Mouse (Mus musculus) limb, embryonic 10.5 days (tissue): ENCODE measurements around the gene Park7. TPM values are rescaled to one million over a fixed set of nuclear protein-coding genes. Genes with fewer than 3 reads are reported as not detected.
"Not testable (repeated sequence)": the region's sequence is repeated elsewhere in the genome, so short reads cannot be mapped to it uniquely, and the experiment has no call there.

Source experiments
- DNase-seq: peaks from one replicate; pipeline ENCODE4 v3.0.0-alpha.2; 2017; ENCODE audit warnings: low spot score
- H3K27ac ChIP-seq: fragments of 300-500 bp; sonication (generic); 2 replicates; pipeline ENCODE4 v1.5.1; 2016; ENCODE audit warnings: mild to moderate bottlenecking
- H3K27me3 ChIP-seq: fragments of 300-500 bp; sonication (generic); 2 replicates; pipeline ENCODE4 v1.6.1; 2016; ENCODE audit warnings: low read depth, mild to moderate bottlenecking; ENCODE audit not compliant: poor library complexity, severe bottlenecking
- H3K36me3 ChIP-seq: fragments of 300-500 bp; sonication (generic); 2 replicates; pipeline ENCODE4 v1.6.1; 2016; ENCODE audit warnings: mild to moderate bottlenecking, moderate library complexity
- H3K4me1 ChIP-seq: fragments of 300-500 bp; sonication (generic); 2 replicates; pipeline ENCODE4 v1.6.1; 2016
- H3K4me3 ChIP-seq: fragments of 300-500 bp; sonication (generic); 2 replicates; pipeline ENCODE4 v1.5.1; 2016; ENCODE audit warnings: mild to moderate bottlenecking, moderate library complexity
- H3K9me3 ChIP-seq: fragments of 300-500 bp; sonication (generic); replicated peaks from 2 replicates; pipeline ENCODE4 v1.6.1; 2016; ENCODE audit warnings: mild to moderate bottlenecking
- WGBS: fragments of 180-500 bp; shearing (Covaris S2); methylation state at CpG from one replicate; pipeline ENCODE4 v1.1.7; 2016; 5-methylcytosine and 5-hydroxymethylcytosine counted together
- polyA plus RNA-seq: library from polyadenylated mRNA; unstranded; fragments of >200 nt; fragmentation: Nextera tagmentation; extraction: Ambion mirVana; gene quantifications from 2 replicates; pipeline ENCODE4 v1.2.1, GENCODE M21; 2016

Park7 gene
- polyA plus RNA-seq, 1 experiment from 2014 or later: 526 TPM

DNA sequence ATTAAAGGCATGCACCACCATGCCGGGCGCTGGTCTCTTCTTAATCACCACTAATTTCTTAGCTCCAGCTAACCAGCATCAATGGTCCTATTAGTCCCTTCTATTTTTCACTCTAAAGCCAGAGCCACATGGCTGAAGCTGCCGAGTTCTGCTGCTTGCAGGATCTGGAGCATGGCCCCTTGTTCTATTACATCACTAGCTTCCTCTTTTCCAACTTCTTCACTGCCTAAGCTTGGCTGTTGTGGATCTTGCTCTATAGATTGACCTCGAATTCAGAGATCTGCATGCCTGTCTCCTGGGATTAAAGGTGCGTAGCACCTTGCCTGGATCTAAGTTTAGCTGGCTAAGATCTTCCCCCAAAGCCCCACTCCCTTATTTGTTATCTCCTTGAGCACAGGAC lies 31.6 kb downstream of the Park7 start:
- no peak for DNase-seq
- Histone ChIP-seq H3K4me3 (no peak overlapping the region), H3K27me3 (no peaks in the 10 kb centered on the region), H3K36me3 (peaks cover 12% of the 10 kb centered on the region), H3K9me3 (peaks cover 23% of the 10 kb centered on the region), H3K27ac (no peak overlapping the region), H3K4me1 (no peaks in the 10 kb centered on the region)
- 91% methylated on average over 5 of the region's 5 CpGs for WGBS

DNA sequence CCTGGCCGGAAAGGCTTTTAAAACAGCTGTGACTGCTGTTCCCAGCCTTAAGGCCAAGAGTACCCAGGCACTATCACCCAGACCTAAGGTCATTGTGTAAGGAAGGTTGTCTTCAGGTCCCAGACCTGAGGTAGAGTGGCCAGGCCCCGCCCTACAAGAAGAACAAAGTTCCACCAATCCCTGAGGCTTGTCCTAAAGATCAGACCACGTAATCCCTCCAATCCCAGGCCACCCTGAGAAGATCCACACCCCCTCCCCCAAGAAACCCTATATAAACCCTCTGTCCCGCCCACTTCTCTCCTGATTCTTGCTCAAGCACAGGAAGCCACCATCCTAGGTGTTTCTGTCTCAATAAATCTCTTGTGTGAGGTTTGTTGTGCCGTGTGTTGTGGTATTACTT lies 33.9 kb downstream of the Park7 start:
- Histone ChIP-seq H3K36me3 (peaks cover 12% of the 10 kb centered on the region), H3K4me1 (no peaks in the 10 kb centered on the region), H3K9me3 (peaks cover 23% of the 10 kb centered on the region), H3K4me3 (no peak overlapping the region), H3K27ac (no peak overlapping the region), H3K27me3 (no peaks in the 10 kb centered on the region)
- WGBS: 90% methylated on average over 5 of the region's 5 CpGs
- no peak for DNase-seq

DNA sequence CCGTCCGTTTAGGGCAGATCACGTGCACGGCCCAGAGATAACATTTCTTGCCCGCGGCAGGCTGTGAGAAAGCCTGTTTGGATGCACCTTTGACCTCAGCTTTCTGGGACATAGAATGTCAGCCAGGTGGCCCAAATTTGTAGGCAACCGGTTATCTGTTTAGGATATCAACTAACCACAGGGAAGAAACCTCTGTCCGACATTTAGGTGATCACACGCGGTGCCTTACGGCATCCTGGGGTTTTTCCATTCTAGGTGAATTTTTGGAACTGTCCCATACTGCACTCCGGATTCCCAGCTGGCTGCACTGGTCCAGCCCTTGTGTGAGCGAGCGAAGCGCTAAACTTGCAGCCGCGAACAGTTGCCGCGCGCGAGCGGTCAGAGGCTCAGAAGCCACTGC lies 34.6 kb downstream of the Park7 start:
- no peak overlapping the region for H3K27ac ChIP-seq
- peaks cover 12% of the 10 kb centered on the region for H3K36me3 ChIP-seq
- H3K9me3 ChIP-seq: peaks cover 23% of the 10 kb centered on the region
- no peak for DNase-seq
- H3K4me3 ChIP-seq: no peak overlapping the region
- H3K4me1 ChIP-seq: no peaks in the 10 kb centered on the region
- H3K27me3 ChIP-seq: no peaks in the 10 kb centered on the region
- 93% methylated on average over 22 of the region's 22 CpGs for WGBS

DNA sequence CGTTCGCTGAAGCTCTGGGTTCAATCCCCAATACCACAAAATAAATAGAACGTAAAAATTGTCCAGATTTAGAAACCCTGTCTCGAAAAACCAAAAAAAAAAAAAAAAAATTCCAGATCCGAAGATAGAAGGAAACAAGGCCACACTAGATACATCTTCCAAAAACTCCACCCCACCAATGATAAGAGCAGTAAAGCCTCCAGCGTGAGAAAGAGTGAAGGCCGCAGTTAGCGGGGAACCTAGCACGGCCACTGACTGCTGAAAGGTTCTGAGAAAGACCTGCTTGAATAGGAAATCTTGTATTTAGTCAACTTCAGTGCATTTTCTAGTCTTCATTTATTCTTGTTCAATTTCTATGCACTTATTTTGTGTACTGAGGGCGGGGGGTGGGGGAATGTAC lies 38.8 kb downstream of the Park7 start:
- no peak for DNase-seq
- Histone ChIP-seq H3K4me3 (no peak overlapping the region), H3K9me3 (peaks cover 22% of the 10 kb centered on the region), H3K4me1 (peaks cover 22% of the 10 kb centered on the region), H3K27me3 (no peaks in the 10 kb centered on the region), H3K36me3 (peaks cover 12% of the 10 kb centered on the region), H3K27ac (no peak overlapping the region)
- WGBS: 90% methylated on average over 10 of the region's 10 CpGs

DNA sequence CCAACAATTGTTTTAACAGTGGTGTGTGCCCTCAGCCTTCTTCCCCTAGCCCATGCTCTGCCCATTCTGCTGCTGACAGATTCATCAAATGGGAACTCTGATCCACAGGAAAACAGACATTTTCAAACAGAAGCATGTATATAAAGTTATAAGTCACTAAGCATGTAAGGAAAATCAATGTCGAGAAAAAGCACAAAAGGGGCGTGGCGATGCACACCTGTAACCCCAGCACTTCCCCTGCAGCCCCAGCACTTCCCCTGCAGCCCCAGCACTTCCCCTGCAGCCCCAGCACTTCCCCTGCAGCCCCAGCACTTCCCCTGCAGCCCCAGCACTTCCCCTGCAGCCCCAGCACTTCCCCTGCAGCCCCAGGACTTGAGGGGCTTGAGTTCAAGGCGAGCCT lies 39.8 kb downstream of the Park7 start:
- Histone ChIP-seq H3K36me3 (peaks cover 15% of the 10 kb centered on the region), H3K9me3 (peaks cover 12% of the 10 kb centered on the region), H3K4me1 (peaks cover 32% of the 10 kb centered on the region)
- not testable (repeated sequence) for H3K27me3 ChIP-seq, H3K27ac ChIP-seq, DNase-seq, H3K4me3 ChIP-seq
- 75% methylated on average over 4 of the region's 4 CpGs for WGBS

DNA sequence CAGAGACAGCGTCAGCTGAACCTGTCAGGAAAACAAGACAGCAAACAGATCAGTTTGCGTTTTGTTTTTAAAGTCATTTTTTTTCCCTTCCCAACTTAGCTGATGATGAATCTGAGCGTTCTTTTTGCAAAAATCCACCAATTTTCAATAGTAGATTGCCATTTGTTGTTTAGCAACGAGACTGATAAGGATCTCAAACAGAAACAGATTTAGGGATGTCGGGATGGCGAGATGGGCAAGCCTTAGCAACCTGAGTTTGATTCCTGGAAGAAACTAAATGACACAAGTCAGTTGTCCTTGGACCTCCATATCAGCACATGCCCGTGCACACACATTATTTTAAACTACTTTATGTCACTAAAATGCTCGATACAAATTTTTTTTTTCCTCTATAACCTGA lies 41.6 kb downstream of the Park7 start:
- DNase-seq: no peak
- H3K4me3 ChIP-seq: no peak overlapping the region
- H3K36me3 ChIP-seq: peaks cover 21% of the 10 kb centered on the region
- no peaks in the 10 kb centered on the region for H3K27me3 ChIP-seq
- 76% methylated on average over 8 of the region's 8 CpGs for WGBS
- H3K27ac ChIP-seq: peak overlapping the region; percentile 81
- H3K4me1 ChIP-seq: peaks cover 35% of the 10 kb centered on the region
- H3K9me3 ChIP-seq: no peaks in the 10 kb centered on the region

DNA sequence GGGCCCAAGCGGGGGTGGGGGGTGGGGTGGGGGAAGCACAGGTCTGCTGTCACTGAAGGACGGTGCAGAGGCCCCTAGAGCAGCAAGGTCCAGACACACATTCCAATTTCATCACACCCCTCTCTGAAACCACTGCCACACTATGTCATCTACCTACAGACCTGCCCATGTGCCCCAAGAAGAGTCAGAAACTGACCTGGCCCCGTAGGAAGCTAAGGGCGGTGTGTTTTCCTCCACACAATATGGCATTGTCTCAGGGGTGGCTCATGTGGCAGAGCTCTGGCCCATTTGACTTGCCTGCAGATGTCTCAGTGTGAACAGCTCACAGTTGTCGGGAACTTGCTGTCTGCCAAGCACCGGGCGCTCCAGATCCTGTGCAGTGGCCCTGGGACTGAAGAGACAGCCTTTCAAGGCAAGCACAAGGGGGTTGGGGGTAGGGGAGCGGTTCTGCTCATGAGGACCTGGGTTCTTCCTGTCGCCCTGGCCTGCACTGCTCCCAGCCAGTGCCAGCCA lies 42.0 kb downstream of the Park7 start:
- WGBS: 45% methylated on average over 9 of the region's 9 CpGs

DNA sequence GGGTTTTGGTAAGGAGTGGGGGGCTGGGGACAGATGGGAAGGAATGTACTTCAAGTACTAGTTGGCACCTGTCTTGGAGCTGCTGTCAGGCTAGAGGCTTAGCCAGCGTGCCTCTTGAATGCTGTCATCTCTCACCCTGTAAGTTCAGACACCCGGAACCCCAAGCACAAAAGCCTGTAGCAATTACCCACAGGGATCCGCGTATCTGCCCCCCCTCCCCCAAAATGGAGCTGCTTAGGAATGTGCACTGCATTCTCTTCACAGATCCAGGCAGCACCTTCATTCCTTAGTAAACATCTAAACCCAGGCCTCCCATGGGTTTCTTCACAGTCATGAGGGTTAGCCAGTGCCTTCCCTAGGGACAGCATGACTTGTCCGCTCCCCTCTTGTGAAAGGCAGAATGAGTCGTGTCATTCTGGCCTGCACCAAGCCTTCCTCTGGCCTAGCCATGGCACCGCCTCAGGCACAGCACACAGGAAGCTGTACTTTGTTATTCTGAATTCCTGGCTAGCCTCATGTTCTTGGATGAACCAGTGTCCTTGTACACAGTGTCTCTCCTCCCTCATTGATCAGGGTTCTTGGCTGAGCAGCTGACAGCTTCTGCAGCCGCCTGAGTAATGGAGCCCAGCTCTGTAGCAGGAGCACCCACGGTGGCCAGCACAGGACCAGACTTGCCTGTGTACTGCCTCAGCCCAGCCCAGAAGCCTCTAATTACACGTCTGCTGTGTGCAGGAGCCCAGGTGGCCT lies 42.7 kb downstream of the Park7 start:
- no peak for DNase-seq
- Histone ChIP-seq H3K36me3 (peaks cover 32% of the 10 kb centered on the region), H3K27ac (peak overlapping the region; percentile 81), H3K4me3 (no peak overlapping the region), H3K9me3 (no peaks in the 10 kb centered on the region), H3K4me1 (peaks cover 35% of the 10 kb centered on the region), H3K27me3 (no peaks in the 10 kb centered on the region)
- 37% methylated on average over 10 of the region's 10 CpGs for WGBS

More for the DNA sequence above, 42.0 kb downstream of the Park7 start:
- no peaks in the 10 kb centered on the region for H3K9me3 ChIP-seq
- H3K4me3 ChIP-seq: no peak overlapping the region
- peak overlapping the region; percentile 81 for H3K27ac ChIP-seq
- peaks cover 25% of the 10 kb centered on the region for H3K36me3 ChIP-seq
- H3K4me1 ChIP-seq: peaks cover 35% of the 10 kb centered on the region
- DNase-seq: no peak
- H3K27me3 ChIP-seq: no peaks in the 10 kb centered on the region

DNA sequence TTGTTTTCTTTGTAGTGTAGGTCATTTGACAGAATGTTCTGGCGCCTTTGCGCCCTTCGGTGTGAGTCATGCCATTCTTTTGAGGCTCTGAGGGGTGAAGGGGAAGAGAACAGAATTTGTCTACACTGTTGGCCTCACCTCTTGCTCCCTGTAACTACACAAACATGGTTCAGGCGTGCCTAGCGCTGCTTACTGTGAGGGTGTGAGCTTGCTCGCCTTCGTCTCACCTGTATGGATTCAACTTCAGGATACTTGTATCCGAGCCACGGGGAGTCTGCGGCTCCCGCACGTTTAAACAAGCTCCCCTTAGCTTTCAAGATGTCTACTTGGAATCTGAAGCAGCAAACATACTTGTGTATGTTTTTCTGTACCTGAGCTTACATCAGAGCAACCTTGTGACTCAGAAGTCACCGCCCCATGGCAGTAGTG lies 43.3 kb downstream of the Park7 start:
- H3K4me1 ChIP-seq: peaks cover 35% of the 10 kb centered on the region
- H3K36me3 ChIP-seq: peaks cover 38% of the 10 kb centered on the region
- no peak overlapping the region for H3K4me3 ChIP-seq
- WGBS: 82% methylated on average over 13 of the region's 13 CpGs
- H3K27me3 ChIP-seq: no peaks in the 10 kb centered on the region
- peak overlapping the region; percentile 81 for H3K27ac ChIP-seq
- DNase-seq: no peak
- no peaks in the 10 kb centered on the region for H3K9me3 ChIP-seq

DNA sequence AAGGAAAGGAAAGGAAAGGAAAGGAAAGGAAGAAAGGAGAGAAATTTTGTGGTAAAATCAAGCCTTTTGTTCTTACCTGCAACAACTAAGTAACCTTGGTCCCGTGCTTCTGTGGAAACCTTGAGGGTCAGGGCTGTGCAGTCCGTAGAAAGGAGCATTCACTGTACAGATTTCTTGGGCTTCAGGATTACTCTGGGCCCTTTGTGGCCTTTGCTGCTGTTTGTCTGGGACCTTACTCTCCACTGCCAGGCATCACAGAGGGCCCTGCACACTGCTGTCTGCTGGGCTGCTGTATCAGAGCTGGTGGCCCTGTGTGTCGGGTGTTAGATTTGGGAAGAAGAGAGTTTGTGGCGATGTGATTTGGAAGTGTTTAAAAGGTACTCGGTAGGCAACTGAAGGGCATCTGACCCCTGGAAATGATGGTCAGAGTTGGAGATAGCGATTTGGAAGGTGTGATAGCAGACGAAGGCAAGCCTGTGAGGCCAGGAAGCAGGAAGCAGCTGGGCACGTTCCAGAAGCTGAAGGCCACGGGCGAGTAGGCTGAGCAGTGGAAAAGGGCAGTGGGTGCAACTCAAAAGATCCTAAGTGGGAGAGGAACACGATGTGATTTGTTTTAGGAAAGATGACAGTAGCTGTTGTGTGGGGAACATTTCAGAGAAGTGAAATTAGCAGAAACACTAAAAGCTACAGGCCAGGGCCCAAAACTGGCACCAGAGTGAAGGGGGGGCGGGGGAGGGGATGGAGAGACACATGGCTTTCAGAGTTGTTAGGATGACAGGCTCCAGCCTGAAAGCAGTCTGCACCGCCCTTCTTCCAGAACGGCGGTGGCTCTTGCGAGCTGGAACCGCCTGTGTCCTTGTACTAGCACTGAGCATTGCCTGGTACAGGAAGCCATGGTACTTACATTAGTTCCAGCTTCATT lies 44.7 kb downstream of the Park7 start:
- H3K4me3 ChIP-seq: no peak overlapping the region
- WGBS: 66% methylated on average over 17 of the region's 17 CpGs
- no peaks in the 10 kb centered on the region for H3K27me3 ChIP-seq
- no peak for DNase-seq
- no peaks in the 10 kb centered on the region for H3K9me3 ChIP-seq
- H3K4me1 ChIP-seq: peaks cover 36% of the 10 kb centered on the region
- peaks cover 48% of the 10 kb centered on the region for H3K36me3 ChIP-seq
- peak overlapping the region; percentile 14; the same call in 1 of the 2 replicates for H3K27ac ChIP-seq

DNA sequence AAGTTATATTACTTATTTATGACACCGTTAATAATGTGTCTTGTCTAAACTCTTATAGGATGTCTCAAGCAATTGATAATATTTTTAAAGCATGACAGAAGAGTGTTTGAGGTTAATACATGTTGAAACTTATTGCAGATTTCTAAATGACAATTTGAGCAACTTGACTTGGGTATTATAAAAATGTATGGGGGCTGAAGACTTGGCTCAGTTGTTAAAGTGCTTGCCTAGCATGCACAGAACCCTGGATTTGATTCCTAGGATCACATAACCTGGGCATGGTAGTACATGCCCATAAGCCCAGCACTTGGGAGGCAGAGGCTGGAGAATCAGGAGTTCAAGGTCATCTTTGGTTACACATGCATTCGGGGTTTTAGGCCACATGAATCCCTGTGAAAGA lies 45.4 kb downstream of the Park7 start:
- no peak for DNase-seq
- Histone ChIP-seq H3K27me3 (no peaks in the 10 kb centered on the region), H3K4me1 (peaks cover 38% of the 10 kb centered on the region), H3K9me3 (no peaks in the 10 kb centered on the region), H3K36me3 (peaks cover 48% of the 10 kb centered on the region), H3K4me3 (no peak overlapping the region), H3K27ac (peak overlapping the region; percentile 14; the same call in 1 of the 2 replicates)
- WGBS: 92% methylated on average over 2 of the region's 2 CpGs

DNA sequence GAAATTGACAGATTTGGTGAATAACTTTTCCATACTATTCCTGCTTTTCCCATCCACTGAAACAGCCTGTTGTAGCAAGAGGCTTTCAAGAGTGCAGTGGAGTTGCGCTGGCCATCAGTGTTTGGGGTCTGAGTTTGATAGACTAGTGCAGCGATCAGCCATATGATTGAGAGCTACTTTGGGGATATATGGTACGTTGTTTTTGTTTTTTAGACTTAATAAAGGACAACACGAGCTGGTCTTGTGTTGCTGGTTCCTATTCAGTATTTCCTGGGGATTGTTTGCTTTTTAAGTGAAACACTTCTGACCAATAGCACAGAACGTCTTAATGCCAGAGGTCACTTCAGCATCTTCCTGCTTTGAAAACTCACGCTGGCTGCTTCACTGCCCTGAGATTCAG lies 46.1 kb downstream of the Park7 start:
- no peaks in the 10 kb centered on the region for H3K9me3 ChIP-seq
- H3K36me3 ChIP-seq: peaks cover 48% of the 10 kb centered on the region
- H3K27ac ChIP-seq: no peak overlapping the region
- no peaks in the 10 kb centered on the region for H3K27me3 ChIP-seq
- H3K4me1 ChIP-seq: peaks cover 35% of the 10 kb centered on the region
- no peak overlapping the region for H3K4me3 ChIP-seq
- no peak for DNase-seq
- 87% methylated on average over 6 of the region's 6 CpGs for WGBS

DNA sequence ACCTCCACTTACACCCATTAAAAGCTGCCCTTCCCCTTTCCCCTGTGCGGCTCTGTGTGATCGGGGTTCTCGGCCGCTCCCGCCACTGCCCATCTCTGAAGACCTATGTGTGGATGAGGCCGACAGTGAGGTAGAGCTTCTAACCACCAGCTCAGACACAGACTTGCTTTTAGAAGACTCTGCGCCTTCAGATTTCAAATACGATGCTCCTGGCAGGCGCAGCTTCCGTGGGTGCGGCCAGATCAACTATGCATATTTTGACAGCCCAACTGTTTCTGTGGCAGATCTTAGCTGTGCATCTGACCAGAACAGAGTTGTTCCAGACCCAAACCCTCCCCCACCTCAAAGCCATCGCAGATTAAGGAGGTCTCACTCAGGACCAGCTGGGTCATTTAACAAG lies 47.7 kb downstream of the Park7 start:
- Histone ChIP-seq H3K36me3 (peaks cover 48% of the 10 kb centered on the region), H3K4me3 (no peak overlapping the region), H3K9me3 (no peaks in the 10 kb centered on the region), H3K27ac (no peak overlapping the region), H3K4me1 (peaks cover 24% of the 10 kb centered on the region), H3K27me3 (no peaks in the 10 kb centered on the region)
- 94% methylated on average over 12 of the region's 12 CpGs for WGBS
- DNase-seq: no peak
